Mouse (Mus musculus) olfactory bulb, adult 2 months (tissue): ENCODE results near the gene Rbms1.

Experiments used
- CTCF ChIP-seq: fragments of 200-500 bp; IDR thresholded peaks from 2 replicates; pipeline ENCODE4 v1.5.1; 2012; ENCODE audit warnings: low read depth, mild to moderate bottlenecking, low read length, moderate library complexity; ENCODE audit not compliant: insufficient read depth
- POLR2A ChIP-seq: fragments of 200-500 bp; IDR thresholded peaks from 2 replicates; pipeline ENCODE4 v1.6.1; 2012; ENCODE audit warnings: mild to moderate bottlenecking, low read depth, low read length, moderate library complexity; ENCODE audit not compliant: insufficient read depth

DNA sequence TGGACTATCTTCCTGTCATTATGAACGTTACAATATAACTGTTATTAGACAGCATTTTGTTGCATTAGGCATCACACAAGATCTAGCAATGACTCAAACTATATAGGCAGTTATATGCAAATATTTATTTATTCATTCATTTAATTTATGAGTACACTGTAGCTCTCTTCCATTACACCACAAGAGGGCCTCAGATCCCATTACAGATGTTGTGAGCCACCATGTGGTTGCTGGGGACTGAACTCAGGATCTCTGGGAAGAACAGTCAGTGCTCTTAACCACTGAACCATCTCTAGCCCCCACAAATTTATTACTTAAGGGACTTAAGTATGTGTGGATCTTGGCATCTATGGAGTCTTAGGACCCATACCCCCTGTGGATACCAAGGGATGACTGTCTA is 214.4 kb downstream of the Rbms1 start:
- TF ChIP-seq CTCF (no peak), POLR2A (no peak)
